Mouse (Mus musculus): ENCODE results near the gene Pak7. TPM values are rescaled to one million over a fixed set of nuclear protein-coding genes. Genes with fewer than 3 reads are reported as not detected.

The Pak7 gene
- polyA plus RNA-seq, 1 experiment from 2014 or later, result 10.6 TPM

- peak overlapping the region; percentile 46 for H3K4me2 ChIP-seq (ENCODE audit: low read depth)
- H3K9ac ChIP-seq (ENCODE audit: low read length), result peak overlapping the region; percentile 48; the same call in 1 of the 2 replicates
- H3K36me3 ChIP-seq (ENCODE audit: control insufficient read depth, insufficient read depth, low read length), result no peaks in the 10 kb centered on the region
- peak overlapping the region; percentile 82 for H3K27ac ChIP-seq (ENCODE audit: low read depth, low read length)
- WGBS, result 12% methylated on average over 27 of the region's 27 CpGs
- 0 out of 2 replicates have a peak, but pooled peaks cover 2% of the 10 kb centered on the region for H3K27me3 ChIP-seq (ENCODE audit: control insufficient read depth, insufficient read depth, low read length)
- no peaks in the 10 kb centered on the region for H3K9me3 ChIP-seq (ENCODE audit: control insufficient read depth, low read length)
- peaks cover 4% of the 10 kb centered on the region; the same call in 1 of the 2 replicates for H3K4me1 ChIP-seq (ENCODE audit: control insufficient read depth, insufficient read depth, low read length)
- DNase-seq (ENCODE audit: low spot score) (peak; percentile 74), ATAC-seq (ENCODE audit: insufficient read depth, low FRiP score, low TSS enrichment) (peak; percentile 70)
- peak overlapping the region; percentile 19; the same call in 1 of the 2 replicates for H3K4me3 ChIP-seq (ENCODE audit: low read depth, low read length)
Measured at GRCm38 (mm10) chr2:136050793-136051615, 336.8 kb downstream of the Pak7 start.

DNA sequence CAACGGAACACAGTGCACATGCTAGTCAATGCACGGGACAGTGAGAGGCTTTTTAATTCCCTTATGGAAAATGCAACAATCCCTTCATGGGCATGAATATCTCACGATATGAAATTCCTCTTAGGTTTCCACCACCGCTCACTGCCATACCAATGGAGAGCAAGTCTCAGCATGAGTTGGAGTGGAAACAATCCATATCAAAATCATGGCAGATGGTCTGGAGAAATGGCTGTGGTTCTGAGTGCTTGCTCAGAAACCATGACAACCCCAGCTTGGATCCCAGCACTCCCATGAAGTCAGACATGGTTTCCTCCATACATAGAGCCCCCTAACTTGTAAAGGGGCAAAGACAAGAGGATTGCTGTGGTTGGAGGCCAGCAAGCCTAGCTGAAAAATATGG, 339.3 kb downstream of the Pak7 start:
- Histone ChIP-seq H3K4me2 (ENCODE audit: low read depth) (no peak overlapping the region), H3K9me3 (ENCODE audit: control insufficient read depth, low read length) (no peaks in the 10 kb centered on the region), H3K9ac (ENCODE audit: low read length) (no peak overlapping the region), H3K4me3 (ENCODE audit: low read depth, low read length) (no peak overlapping the region), H3K27me3 (ENCODE audit: control insufficient read depth, insufficient read depth, low read length) (0 out of 2 replicates have a peak, but pooled peaks cover 2% of the 10 kb centered on the region), H3K27ac (ENCODE audit: low read depth, low read length) (no peak overlapping the region), H3K4me1 (ENCODE audit: control insufficient read depth, insufficient read depth, low read length) (peaks cover 4% of the 10 kb centered on the region; the same call in 1 of the 2 replicates), H3K36me3 (ENCODE audit: control insufficient read depth, insufficient read depth, low read length) (no peaks in the 10 kb centered on the region)
- WGBS, result 95% methylated on average over 4 of the region's 4 CpGs
- ATAC-seq (ENCODE audit: insufficient read depth, low FRiP score, low TSS enrichment), result no peak
- no peak for DNase-seq (ENCODE audit: low spot score)

Other genes starting within 250 kb of the Pak7 start
- 0.32 and 0.40 TPM in 2 replicates for gene Ankef1, start 113.9 kb upstream of the Pak7 start, polyA plus RNA-seq (2014; fragmentation: Nextera tagmentation; extraction: Ambion mirVana)